Mouse (Mus musculus): Measurements from ENCODE around the gene H2al1c. TPM values are rescaled to one million over a fixed set of nuclear protein-coding genes. Genes with fewer than 3 reads are reported as not detected.

The H2al1c gene
- total RNA-seq, 1 experiment from 2014 or later: not detected

Other genes starting within 250 kb of the H2al1c start
- not detected in 2 replicates for gene H2al1a, start 6.4 kb upstream of the H2al1c start, total RNA-seq (2017)
- gene H2al1b, start 3.2 kb upstream of the H2al1c start, total RNA-seq (2017): not detected in 2 replicates
- gene H2al1d, start 3.2 kb downstream of the H2al1c start, total RNA-seq (2017): not detected in 2 replicates
- not detected in 2 replicates for gene H2al1e, start 6.3 kb downstream of the H2al1c start, total RNA-seq (2017)
- not detected in 2 replicates for gene H2al1f, start 9.5 kb downstream of the H2al1c start, total RNA-seq (2017)
- gene H2al1g, start 12.6 kb downstream of the H2al1c start, total RNA-seq (2017): not detected in 2 replicates
- not detected in 2 replicates for gene H2al1h, start 15.8 kb downstream of the H2al1c start, total RNA-seq (2017)
- not detected in 2 replicates for gene H2al1i, start 19.0 kb downstream of the H2al1c start, total RNA-seq (2017)
- not detected in 2 replicates for gene H2al1j, start 22.2 kb downstream of the H2al1c start, total RNA-seq (2017)